Mouse (Mus musculus) heart, postnatal 0 days (tissue): ENCODE measurements at regions not wholly inside any gene's neighbourhood (a gene's known extent, or its start where the extent isn't known, plus 50 kb on each side); places are given as distances from the start of the nearest gene placed in this dataset.

Experiments
- ATAC-seq: fragments of 200-750 bp; cut with Nextera tagmentation; 2 replicates; pipeline ENCODE4 v1.8.0; 2017; ENCODE audit warnings: low read depth, moderate number of reproducible peaks, moderate library complexity; ENCODE audit not compliant: insufficient read depth
- DNase-seq: peaks from one replicate; pipeline ENCODE4 v3.0.0-alpha.2; 2016; ENCODE audit warnings: low spot score
- H3K27ac ChIP-seq: fragments of 300-500 bp; sonication (generic); 2 replicates; pipeline ENCODE4 v1.5.1; 2014; ENCODE audit warnings: low read depth, mild to moderate bottlenecking
- H3K27me3 ChIP-seq: fragments of 300-500 bp; sonication (generic); 2 replicates; pipeline ENCODE4 v1.6.1; 2014; ENCODE audit warnings: low read length, mixed read lengths; ENCODE audit not compliant: control insufficient read depth, insufficient read depth
- H3K36me3 ChIP-seq: fragments of 300-500 bp; sonication (generic); replicated peaks from 2 replicates; pipeline ENCODE4 v1.6.1; 2014; ENCODE audit warnings: low read length, mixed read lengths; ENCODE audit not compliant: control insufficient read depth, insufficient read depth
- H3K4me1 ChIP-seq: fragments of 300-500 bp; sonication (generic); 2 replicates; pipeline ENCODE4 v1.6.1; 2014; ENCODE audit warnings: antibody characterized with exemption; ENCODE audit not compliant: control insufficient read depth, insufficient read depth
- H3K4me2 ChIP-seq: fragments of 300-500 bp; sonication (generic); 2 replicates; pipeline ENCODE4 v1.6.1; 2014; ENCODE audit warnings: low read depth, mild to moderate bottlenecking, low read length, moderate library complexity
- H3K4me3 ChIP-seq: fragments of 300-500 bp; sonication (generic); 2 replicates; pipeline ENCODE4 v1.5.1; 2014; ENCODE audit warnings: low read depth, low read length
- H3K9ac ChIP-seq: fragments of 300-500 bp; sonication (generic); replicated peaks from 2 replicates; pipeline ENCODE4 v1.6.1; 2014; ENCODE audit warnings: low read depth, low read length, mixed read lengths
- H3K9me3 ChIP-seq: fragments of 300-500 bp; sonication (generic); replicated peaks from 2 replicates; pipeline ENCODE4 v1.6.1; 2016; ENCODE audit warnings: low read length; ENCODE audit not compliant: control insufficient read depth
- CTCF ChIP-seq: IDR thresholded peaks from 2 replicates; pipeline ENCODE4 v1.5.1; 2016; ENCODE audit warnings: antibody characterized with exemption, control low read depth, low read depth
- EP300 ChIP-seq: IDR thresholded peaks from 2 replicates; pipeline ENCODE4 v1.6.1; 2016; ENCODE audit warnings: antibody characterized with exemption, low read depth
- WGBS: fragments of 180-500 bp; shearing (Covaris S2); extraction: QIAGEN DNeasy Blood & Tissue Kit; methylation state at CpG from one replicate; pipeline ENCODE4 v1.1.7; 2014; 5-methylcytosine and 5-hydroxymethylcytosine counted together

GRCm38 (mm10) chr7:124989456-124989855, 455.0 kb upstream of the Kdm8 start:
- Histone ChIP-seq H3K36me3 (no peaks in the 10 kb centered on the region), H3K9ac (no peak overlapping the region), H3K27ac (no peak overlapping the region), H3K9me3 (no peaks in the 10 kb centered on the region), H3K4me1 (no peaks in the 10 kb centered on the region), H3K4me2 (no peak overlapping the region), H3K27me3 (no peaks in the 10 kb centered on the region), H3K4me3 (no peak overlapping the region)
- DNase-seq (no peak), ATAC-seq (no peak)
- 56% methylated on average over 5 of the region's 5 CpGs for WGBS
- TF ChIP-seq CTCF (no peak), EP300 (no peak)

- Histone ChIP-seq H3K9me3 (no peaks in the 10 kb centered on the region), H3K4me3 (no peak overlapping the region), H3K4me2 (no peak overlapping the region), H3K36me3 (no peaks in the 10 kb centered on the region), H3K27me3 (no peaks in the 10 kb centered on the region), H3K4me1 (no peaks in the 10 kb centered on the region), H3K9ac (no peak overlapping the region), H3K27ac (no peak overlapping the region)
- WGBS, result 56% methylated on average over 13 of the region's 13 CpGs
- TF ChIP-seq EP300 (no peak), CTCF (no peak)
- no peak for DNase-seq
- ATAC-seq, result no peak
These were observed 453.8 kb upstream of the Kdm8 start for GRCm38 (mm10) chr7:124990695-124991094.

GRCm38 (mm10) chr7:124996538-124996937, 447.9 kb upstream of the Kdm8 start:
- Histone ChIP-seq H3K36me3 (no peaks in the 10 kb centered on the region), H3K9me3 (no peaks in the 10 kb centered on the region), H3K27ac (no peak overlapping the region), H3K4me2 (no peak overlapping the region), H3K9ac (no peak overlapping the region), H3K4me3 (no peak overlapping the region), H3K27me3 (no peaks in the 10 kb centered on the region), H3K4me1 (no peaks in the 10 kb centered on the region)
- ATAC-seq, result no peak
- DNase-seq, result no peak
- 67% methylated on average over 1 of the region's 1 CpGs for WGBS
- no peak for TF ChIP-seq EP300
- TF ChIP-seq CTCF, result no peak

GRCm38 (mm10) chr7:125000669-125001068, 443.8 kb upstream of the Kdm8 start:
- H3K27me3 ChIP-seq, result no peaks in the 10 kb centered on the region
- H3K4me1 ChIP-seq, result no peaks in the 10 kb centered on the region
- no peak for ATAC-seq
- TF ChIP-seq CTCF, result no peak
- TF ChIP-seq EP300, result no peak
- H3K27ac ChIP-seq, result no peak overlapping the region
- H3K36me3 ChIP-seq, result no peaks in the 10 kb centered on the region
- H3K9me3 ChIP-seq, result no peaks in the 10 kb centered on the region
- no peak overlapping the region for H3K4me2 ChIP-seq
- H3K4me3 ChIP-seq, result no peak overlapping the region
- H3K9ac ChIP-seq, result no peak overlapping the region
- DNase-seq, result no peak

GRCm38 (mm10) chr7:125005638-125006037, 438.8 kb upstream of the Kdm8 start:
- WGBS, result 82% methylated on average over 3 of the region's 3 CpGs

GRCm38 (mm10) chr7:125019259-125019658, 425.2 kb upstream of the Kdm8 start:
- Histone ChIP-seq H3K4me1 (no peaks in the 10 kb centered on the region), H3K27me3 (no peaks in the 10 kb centered on the region), H3K9ac (no peak overlapping the region), H3K9me3 (0 out of 2 replicates have a peak, but pooled peaks cover 3% of the 10 kb centered on the region), H3K27ac (no peak overlapping the region), H3K4me3 (no peak overlapping the region), H3K4me2 (no peak overlapping the region), H3K36me3 (no peaks in the 10 kb centered on the region)
- ATAC-seq (no peak), DNase-seq (no peak)
- no peak for TF ChIP-seq CTCF
- TF ChIP-seq EP300, result no peak
- WGBS, result 74% methylated on average over 1 of the region's 1 CpGs

More at GRCm38 (mm10) chr7:125005638-125006037, 438.8 kb upstream of the Kdm8 start:
- Histone ChIP-seq H3K27ac (no peak overlapping the region), H3K27me3 (no peaks in the 10 kb centered on the region), H3K4me2 (no peak overlapping the region), H3K9ac (no peak overlapping the region), H3K9me3 (no peaks in the 10 kb centered on the region), H3K36me3 (no peaks in the 10 kb centered on the region), H3K4me1 (no peaks in the 10 kb centered on the region), H3K4me3 (no peak overlapping the region)
- ATAC-seq, result no peak
- TF ChIP-seq CTCF, result no peak
- no peak for TF ChIP-seq EP300
- DNase-seq, result no peak
